Mouse (Mus musculus) CD4-positive, CD25-positive, alpha-beta regulatory T cell, adult 2 months (primary cell): Measurements from ENCODE around the gene Gpr183.

ENCODE experiments used
- DNase-seq: peaks from one replicate; pipeline ENCODE4 v3.0.0-alpha.2; 2012; ENCODE audit warnings: low read depth, low spot score

Gene Gpr183

DNA sequence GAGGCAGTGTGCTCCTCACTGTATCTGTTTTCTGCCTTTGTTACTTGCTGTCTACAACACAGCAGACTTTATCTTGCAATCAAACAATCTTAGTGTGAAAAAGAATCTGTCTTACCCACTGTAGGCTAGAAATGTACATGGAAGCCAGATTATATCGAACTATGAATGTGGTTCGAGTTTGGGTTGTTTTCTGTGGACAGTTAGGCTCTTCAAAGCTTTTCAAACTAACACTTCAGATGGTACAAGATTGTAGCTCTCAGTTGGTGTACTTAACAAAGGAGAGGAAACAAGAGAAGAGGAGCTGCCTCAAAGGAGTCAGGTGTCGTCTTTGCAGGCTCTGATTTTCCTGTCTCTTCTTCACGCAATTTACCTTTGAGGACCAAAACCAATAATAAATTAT, 22.7 kb upstream of the Gpr183 start:
- peak; percentile 37 for DNase-seq

- no peak for DNase-seq
Measured at GRCm38 (mm10) chr14:121987287-121987686, 22.3 kb upstream of the Gpr183 start.

DNA sequence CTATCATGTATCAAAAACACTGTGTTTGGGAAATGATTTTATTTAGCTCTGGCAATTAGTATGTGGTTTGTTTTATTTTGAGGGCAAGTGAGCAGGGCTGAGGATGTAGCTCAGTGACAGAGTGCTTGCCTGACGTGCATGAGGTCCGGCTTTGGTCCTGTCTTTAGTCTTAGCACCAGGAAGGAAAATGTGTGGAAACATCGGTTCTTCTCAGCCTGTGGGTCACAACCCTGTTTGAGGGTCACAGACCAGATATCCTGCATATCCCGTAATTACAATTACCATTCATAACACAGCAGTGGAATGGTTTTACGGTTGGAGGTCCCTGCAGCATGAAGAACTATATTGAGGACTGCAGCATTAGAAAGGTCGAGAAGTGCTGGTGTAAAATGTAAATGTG, 21.0 kb upstream of the Gpr183 start:
- no peak for DNase-seq

GRCm38 (mm10) chr14:121985477-121985876, 20.5 kb upstream of the Gpr183 start:
- no peak for DNase-seq

DNA sequence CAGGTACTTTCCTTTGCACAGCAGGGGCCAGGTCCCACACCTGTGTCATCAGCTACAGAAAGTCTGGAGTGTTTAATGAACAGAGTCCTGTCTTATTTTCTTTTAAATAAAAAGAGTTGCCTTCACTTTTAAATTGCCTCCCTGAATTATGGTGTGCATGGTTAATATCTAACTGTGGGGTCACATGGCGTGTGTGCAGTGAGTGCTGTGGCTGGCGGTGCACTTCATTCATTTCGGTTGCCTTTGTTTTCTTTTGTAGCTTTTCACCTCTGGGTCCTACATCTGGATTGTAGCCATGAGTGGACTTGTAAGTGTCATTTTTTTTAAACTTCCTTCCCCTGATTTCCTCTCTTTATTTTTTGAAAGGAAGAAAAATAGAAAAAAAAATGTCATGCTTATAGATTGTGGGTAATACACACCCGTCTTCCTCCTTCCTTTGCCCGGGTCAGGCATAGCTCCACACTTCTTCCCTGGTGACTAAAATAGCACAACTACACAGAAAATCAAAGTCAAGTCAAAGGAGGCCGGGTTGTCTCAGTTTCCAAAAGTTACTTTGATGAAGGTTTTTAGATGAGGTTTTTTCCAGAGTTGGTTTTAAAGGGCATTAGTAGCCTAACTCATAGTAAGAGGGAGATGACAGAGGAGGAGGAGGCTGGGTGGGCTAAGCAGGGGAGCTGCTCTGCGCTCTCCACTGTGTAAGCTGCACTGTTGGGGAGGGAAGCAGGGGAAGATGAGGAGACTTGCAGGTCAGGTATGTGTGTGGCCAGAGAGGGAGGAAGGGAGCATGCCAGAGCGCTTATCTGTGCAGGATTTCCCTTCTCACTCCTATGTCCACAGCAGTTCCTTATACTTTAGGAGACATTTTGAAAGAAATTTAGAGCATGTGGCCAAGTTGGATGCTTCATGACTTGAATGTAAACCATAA, 18.3 kb upstream of the Gpr183 start:
- DNase-seq = no peak

DNA sequence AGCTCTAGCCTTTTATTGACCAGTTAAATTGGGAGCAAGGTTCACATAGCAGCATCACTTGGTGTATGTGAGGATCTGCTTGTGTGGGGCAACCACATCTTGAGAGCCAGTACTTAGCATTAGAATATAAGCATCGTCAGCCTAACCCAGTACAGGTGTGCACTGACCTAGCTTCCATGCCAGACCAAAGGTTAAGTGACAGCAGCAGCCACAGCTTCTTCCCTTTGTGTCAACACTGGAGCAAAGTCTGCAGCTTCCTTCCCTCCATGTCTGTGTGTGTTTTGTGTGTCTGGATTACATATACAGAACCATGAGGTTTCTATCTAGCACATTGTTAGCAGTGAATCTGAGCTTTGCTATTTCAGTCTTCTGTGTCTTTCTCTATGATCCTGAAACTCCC, 16.5 kb upstream of the Gpr183 start:
- DNase-seq = no peak

DNA sequence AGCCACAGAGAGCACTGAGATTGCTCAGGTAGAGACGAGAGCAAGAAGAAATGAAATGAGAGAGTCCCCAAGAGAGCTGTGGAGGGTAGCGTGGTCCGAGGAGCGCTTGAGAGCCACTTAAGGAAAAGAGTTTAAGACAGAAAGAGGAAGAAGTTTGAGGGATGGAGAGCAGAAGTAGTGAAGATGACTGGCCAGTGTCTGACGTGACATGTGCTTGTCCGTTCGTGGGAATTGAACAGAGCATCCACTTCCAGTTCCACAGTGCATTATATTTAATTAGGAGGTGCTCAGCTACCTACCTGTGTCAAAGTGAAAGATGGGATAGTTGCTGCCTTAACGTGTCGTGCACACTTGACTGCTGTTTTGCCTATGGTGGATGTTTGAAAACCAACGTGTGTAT, 8.1 kb upstream of the Gpr183 start:
- no peak for DNase-seq

DNA sequence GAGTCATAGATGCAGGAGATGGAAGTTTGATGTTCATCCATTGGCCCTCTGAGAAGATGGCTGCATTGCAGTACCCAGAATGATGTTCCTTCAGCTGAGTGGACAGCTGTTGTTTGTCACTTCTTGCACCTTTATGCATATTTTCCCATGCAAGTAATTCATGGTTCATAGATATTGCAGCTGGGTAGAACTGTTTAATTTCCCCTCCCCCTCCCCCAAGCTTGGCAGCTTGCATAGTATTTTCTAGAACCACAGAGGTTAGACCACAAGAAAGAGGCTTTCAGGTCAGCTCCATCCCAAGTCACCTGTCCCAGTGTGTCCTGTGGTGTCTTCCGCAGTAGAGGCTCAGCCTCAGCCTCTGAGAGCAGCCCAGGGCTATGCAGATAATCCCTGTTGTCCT, 5.4 kb upstream of the Gpr183 start:
- no peak for DNase-seq

DNA sequence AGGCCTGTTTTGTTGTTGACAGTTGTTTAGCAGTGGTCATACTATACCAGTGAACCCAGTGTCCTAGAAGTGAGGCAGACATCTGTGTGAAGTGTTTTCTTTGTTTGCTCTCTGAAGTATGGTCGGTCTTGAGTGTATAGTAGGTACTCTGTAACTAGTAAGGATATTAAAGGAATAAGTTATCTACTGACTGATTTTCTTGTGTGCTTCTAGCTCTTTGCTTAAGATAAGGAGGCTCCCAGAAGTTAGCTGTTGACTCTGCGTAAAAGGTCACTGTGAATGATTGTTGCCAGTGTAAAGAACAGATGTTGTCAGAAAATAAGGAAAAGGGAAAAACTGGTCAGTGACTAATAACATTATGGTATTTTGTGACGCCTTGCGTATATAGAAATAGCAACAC, 2.1 kb upstream of the Gpr183 start:
- DNase-seq = no peak

- DNase-seq = peak; percentile 55
Measured at GRCm38 (mm10) chr14:121965461-121965860, 466 bp upstream of the Gpr183 start.

GRCm38 (mm10) chr14:121963942-121964335, 1.1 kb downstream of the Gpr183 start:
- DNase-seq = no peak

DNA sequence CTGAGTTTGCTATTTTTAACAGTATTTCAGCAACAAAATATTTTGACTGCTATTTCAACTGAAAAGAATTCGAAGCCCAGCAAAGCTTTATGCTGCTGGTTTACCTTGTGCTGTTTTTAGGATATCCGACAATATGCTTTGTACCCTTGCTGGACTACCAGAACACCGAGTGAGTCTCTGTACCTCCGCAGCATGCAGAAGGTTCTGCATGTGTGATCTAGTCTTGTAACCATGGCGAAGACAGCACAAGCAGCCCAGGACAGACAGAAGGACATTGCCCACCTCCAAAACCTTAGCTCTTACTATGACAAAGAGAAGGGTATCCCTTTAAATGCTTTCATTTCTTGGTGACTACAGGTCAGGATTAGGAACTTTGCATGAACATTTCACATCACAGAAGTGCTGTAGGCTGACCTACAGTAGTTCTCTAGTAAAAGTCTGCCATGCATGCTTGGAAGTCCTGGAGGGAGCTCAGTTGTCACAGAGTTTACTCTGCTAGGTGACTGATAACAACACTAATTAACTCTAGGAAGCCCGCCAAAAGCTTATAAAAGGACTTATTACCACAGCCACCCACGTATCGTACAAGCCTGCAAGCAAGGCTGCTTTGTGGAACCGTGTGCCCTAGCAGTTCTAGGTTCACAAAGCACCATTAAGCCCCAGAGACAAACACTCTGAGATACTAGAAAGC, 1.6 kb downstream of the Gpr183 start:
- DNase-seq = peak; percentile 64

GRCm38 (mm10) chr14:121962128-121962890, 2.7 kb downstream of the Gpr183 start:
- DNase-seq = peak; percentile 33

GRCm38 (mm10) chr14:121961496-121962127, 3.4 kb downstream of the Gpr183 start:
- DNase-seq = peak; percentile 51

GRCm38 (mm10) chr14:121960997-121961396, 4.0 kb downstream of the Gpr183 start:
- DNase-seq = peak; percentile 39

GRCm38 (mm10) chr14:121960531-121960930, 4.5 kb downstream of the Gpr183 start:
- peak; percentile 51 for DNase-seq

DNA sequence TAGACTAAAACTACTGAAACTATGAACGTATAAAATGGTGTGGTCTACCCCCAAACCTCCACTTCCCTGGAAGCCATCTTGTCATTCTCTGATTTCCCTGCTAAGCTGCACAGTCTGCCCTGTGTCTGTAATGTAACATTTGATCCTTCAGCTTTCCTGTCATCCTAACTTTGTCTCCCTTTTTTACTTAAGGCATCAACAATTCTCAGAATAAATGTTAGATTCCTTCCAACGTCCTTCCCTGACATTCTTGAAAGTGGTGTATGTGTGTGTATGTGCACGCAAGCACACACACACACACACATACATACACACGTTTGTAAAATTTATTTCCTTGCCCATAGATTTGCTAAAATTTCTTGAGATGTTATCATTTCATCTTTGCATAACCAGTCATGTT, 5.0 kb downstream of the Gpr183 start:
- no peak for DNase-seq

DNA sequence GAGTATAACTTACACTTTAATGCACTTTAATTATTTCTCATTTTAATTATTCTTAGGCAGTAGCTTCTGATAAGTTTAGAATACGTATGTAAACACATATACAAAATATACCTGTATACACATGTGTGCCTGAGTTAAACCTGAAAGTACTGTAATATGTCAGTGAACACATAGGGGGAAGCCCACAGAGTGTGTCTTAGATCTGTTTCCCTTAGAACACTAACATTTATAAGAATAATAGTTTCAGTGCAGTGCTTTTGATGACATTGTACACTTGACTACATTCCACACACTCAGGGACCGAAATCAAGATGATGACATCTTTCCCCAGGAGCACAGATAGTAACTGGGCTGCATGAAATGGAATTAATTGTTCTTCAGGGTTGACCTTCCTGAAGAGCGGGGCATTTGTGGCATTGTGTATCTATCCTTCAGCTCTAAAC, 5.4 kb downstream of the Gpr183 start:
- DNase-seq = peak; percentile 51

DNA sequence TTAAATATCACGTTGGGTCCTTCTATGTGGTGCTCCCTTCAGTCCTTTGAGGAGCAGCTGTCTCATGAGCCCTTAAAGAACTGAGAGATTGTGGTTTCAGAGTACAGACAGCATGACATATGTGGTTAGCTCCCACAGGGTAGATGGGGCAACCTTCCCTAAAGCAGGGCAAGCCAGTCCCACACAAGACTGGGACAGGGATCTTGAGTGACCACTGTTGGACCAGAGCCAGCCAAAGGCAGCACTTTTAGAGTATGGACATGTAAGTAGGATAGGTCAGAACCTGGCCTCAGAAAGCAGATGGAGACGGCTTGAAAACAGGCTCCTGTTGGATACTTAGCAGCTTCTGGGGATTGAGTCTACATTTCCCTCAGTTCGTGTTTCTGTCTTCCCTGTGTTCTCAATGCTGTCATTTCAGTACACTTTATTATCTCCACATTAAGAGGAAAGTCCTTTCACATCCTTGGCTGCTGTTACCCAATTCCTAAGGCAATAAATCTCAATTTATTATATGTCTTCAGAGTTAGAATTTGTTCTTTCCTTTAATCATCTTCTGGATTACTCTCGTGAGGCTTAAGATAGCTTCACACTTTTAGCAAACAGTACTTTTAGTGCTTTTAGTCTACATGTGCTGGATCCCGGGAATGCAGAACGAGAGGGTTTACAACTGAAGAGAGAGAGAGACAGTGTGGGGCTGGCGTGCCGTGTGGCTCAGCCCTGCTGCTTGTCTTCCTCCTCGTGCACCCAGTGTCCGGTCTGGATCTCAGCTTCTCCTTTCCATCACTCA, 6.1 kb downstream of the Gpr183 start:
- DNase-seq = peak; percentile 49

- peak; percentile 44 for DNase-seq
Measured at GRCm38 (mm10) chr14:121958041-121958750, 6.8 kb downstream of the Gpr183 start.
